Mouse (Mus musculus) lung, embryonic 15.5 days (tissue): ENCODE data around the gene Nsrp1. TPM values are rescaled to one million over a fixed set of nuclear protein-coding genes. Genes with fewer than 3 reads are reported as not detected.
A peak's percentile ranks its signal among the peaks of the same experiment; 100 is the strongest.
"Not testable (repeated sequence)": the region's sequence is repeated elsewhere in the genome, so short reads cannot be mapped to it uniquely, and the experiment has no call there.

ENCODE experiments used
- ATAC-seq: fragments of 200-750 bp; cut with Nextera tagmentation; 2 replicates; pipeline ENCODE4 v1.8.0; 2017; ENCODE audit warnings: moderate number of reproducible peaks, borderline replicate concordance; ENCODE audit not compliant: low FRiP score, low TSS enrichment; ENCODE audit errors: extremely low read depth
- H3K27ac ChIP-seq: fragments of 300-500 bp; sonication (generic); 2 replicates; pipeline ENCODE4 v1.5.1; 2015; ENCODE audit warnings: moderate library complexity, mild to moderate bottlenecking, inconsistent platforms
- H3K27me3 ChIP-seq: fragments of 300-500 bp; sonication (generic); 2 replicates; pipeline ENCODE4 v1.6.1; 2015; ENCODE audit warnings: inconsistent platforms
- H3K36me3 ChIP-seq: fragments of 300-500 bp; sonication (generic); 2 replicates; pipeline ENCODE4 v1.6.1; 2015; ENCODE audit warnings: inconsistent platforms
- H3K4me1 ChIP-seq: fragments of 300-500 bp; sonication (generic); 2 replicates; pipeline ENCODE4 v1.6.1; 2015; ENCODE audit warnings: inconsistent platforms
- H3K4me2 ChIP-seq: fragments of 300-500 bp; sonication (generic); 2 replicates; pipeline ENCODE4 v1.6.1; 2015; ENCODE audit warnings: inconsistent platforms, mild to moderate bottlenecking, moderate library complexity
- H3K4me3 ChIP-seq: fragments of 300-500 bp; sonication (generic); 2 replicates; pipeline ENCODE4 v1.5.1; 2015; ENCODE audit warnings: mild to moderate bottlenecking, inconsistent platforms
- H3K9ac ChIP-seq: fragments of 300-500 bp; sonication (generic); 2 replicates; pipeline ENCODE4 v1.6.1; 2015; ENCODE audit warnings: inconsistent platforms
- H3K9me3 ChIP-seq: fragments of 300-500 bp; sonication (generic); 2 replicates; pipeline ENCODE4 v1.6.1; 2016; ENCODE audit warnings: inconsistent platforms
- WGBS: fragments of 180-500 bp; shearing (Covaris S2); methylation state at CpG from one replicate; pipeline ENCODE4 v1.1.7; 2015; 5-methylcytosine and 5-hydroxymethylcytosine counted together
- polyA plus RNA-seq: library from polyadenylated mRNA; unstranded; fragments of >200 nt; fragmentation: Nextera tagmentation; extraction: Ambion mirVana; gene quantifications from 2 replicates; pipeline ENCODE4 v1.2.1, GENCODE M21; 2015

Nsrp1 gene
- 52.8 and 53.6 TPM in 2 replicates for polyA plus RNA-seq

GRCm38 (mm10) chr11:77078273-77079134 is at the start of gene Nsrp1:
Gene Nsrp1 (minus strand): TSS chr11:77078435.
- Histone ChIP-seq H3K36me3 (peaks cover 24% of the 10 kb centered on the region), H3K4me3 (peak within 1 kb of the TSS; percentile 77)

DNA sequence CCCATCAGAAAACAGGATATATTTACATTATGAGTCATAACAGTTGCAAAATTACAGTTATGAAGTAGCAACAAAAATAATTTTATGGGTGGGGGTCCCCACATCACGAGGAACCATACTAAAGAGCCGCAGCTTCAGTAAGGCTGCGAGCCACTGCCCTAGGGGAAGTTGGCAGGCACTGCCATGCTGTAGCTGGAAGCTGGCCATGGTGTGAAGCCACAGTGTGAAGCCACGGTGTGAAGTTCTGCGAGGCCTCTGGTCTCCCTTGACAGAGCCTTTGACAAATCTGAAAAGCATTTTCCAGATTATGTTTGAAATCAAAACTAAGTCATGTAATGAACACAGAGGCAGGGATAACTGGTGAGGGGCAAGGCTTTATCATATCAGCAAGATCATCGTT is 32.9 kb upstream of the Nsrp1 start:
- no peak for ATAC-seq
- Histone ChIP-seq H3K4me3 (no peak overlapping the region), H3K27ac (no peak overlapping the region), H3K36me3 (no peaks in the 10 kb centered on the region), H3K9me3 (no peaks in the 10 kb centered on the region), H3K27me3 (no peaks in the 10 kb centered on the region), H3K4me2 (no peak overlapping the region), H3K4me1 (no peaks in the 10 kb centered on the region), H3K9ac (no peak overlapping the region)
- 62% methylated on average over 6 of the region's 6 CpGs for WGBS

More at GRCm38 (mm10) chr11:77078273-77079134, at the start of gene Nsrp1:
- Histone ChIP-seq H3K9me3 (no peaks in the 10 kb centered on the region), H3K9ac (peak within 1 kb of the TSS; percentile 63), H3K4me1 (peaks cover 6% of the 10 kb centered on the region; the same call in 1 of the 2 replicates), H3K4me2 (peak within 1 kb of the TSS; percentile 88), H3K27ac (peak within 1 kb of the TSS; percentile 74), H3K27me3 (peaks cover 9% of the 10 kb centered on the region; the same call in 1 of the 2 replicates)
- ATAC-seq = peak; percentile 99
- WGBS = 4% methylated on average over 48 of the region's 48 CpGs

DNA sequence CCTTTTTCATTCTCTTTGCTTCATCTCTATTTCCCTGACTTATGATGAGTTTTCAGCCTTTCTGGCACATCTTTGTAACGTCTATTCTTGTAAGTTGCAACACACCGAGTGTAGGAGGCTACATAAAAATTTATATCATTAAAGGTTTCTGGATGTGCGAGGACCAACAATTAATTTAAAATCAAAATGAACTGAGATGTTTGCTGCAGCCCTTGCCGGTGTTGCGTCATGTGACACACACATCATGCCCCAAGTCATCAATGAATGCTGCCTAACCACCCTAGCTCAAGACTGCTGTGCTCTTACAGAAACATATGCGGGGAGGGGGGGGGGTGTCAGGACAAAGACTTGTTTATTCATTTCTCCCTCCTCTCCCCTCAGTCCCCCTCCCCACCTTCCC is 30.2 kb upstream of the Nsrp1 start:
- no peak overlapping the region for H3K4me2 ChIP-seq
- no peak overlapping the region for H3K27ac ChIP-seq
- no peaks in the 10 kb centered on the region for H3K27me3 ChIP-seq
- H3K9me3 ChIP-seq = no peaks in the 10 kb centered on the region
- H3K36me3 ChIP-seq = no peaks in the 10 kb centered on the region
- no peak overlapping the region for H3K4me3 ChIP-seq
- no peak for ATAC-seq
- 81% methylated on average over 6 of the region's 6 CpGs for WGBS
- no peaks in the 10 kb centered on the region for H3K4me1 ChIP-seq
- H3K9ac ChIP-seq = no peak overlapping the region

- H3K9ac ChIP-seq, H3K27ac ChIP-seq, H3K4me1 ChIP-seq, ATAC-seq, H3K9me3 ChIP-seq, H3K36me3 ChIP-seq, H3K4me2 ChIP-seq, H3K4me3 ChIP-seq, H3K27me3 ChIP-seq: not testable (repeated sequence)
- 72% methylated on average over 12 of the region's 12 CpGs for WGBS
Observed at GRCm38 (mm10) chr11:77107872-77108271, 29.6 kb upstream of the Nsrp1 start.

- no peaks in the 10 kb centered on the region for H3K9me3 ChIP-seq
- H3K27me3 ChIP-seq = no peaks in the 10 kb centered on the region
- H3K27ac ChIP-seq = no peak overlapping the region
- H3K4me3 ChIP-seq = no peak overlapping the region
- WGBS = 91% methylated on average over 6 of the region's 6 CpGs
- H3K4me1 ChIP-seq = no peaks in the 10 kb centered on the region
- no peak overlapping the region for H3K9ac ChIP-seq
- no peaks in the 10 kb centered on the region for H3K36me3 ChIP-seq
- ATAC-seq = no peak
- H3K4me2 ChIP-seq = no peak overlapping the region
Observed at GRCm38 (mm10) chr11:77106961-77107360, 28.7 kb upstream of the Nsrp1 start.

DNA sequence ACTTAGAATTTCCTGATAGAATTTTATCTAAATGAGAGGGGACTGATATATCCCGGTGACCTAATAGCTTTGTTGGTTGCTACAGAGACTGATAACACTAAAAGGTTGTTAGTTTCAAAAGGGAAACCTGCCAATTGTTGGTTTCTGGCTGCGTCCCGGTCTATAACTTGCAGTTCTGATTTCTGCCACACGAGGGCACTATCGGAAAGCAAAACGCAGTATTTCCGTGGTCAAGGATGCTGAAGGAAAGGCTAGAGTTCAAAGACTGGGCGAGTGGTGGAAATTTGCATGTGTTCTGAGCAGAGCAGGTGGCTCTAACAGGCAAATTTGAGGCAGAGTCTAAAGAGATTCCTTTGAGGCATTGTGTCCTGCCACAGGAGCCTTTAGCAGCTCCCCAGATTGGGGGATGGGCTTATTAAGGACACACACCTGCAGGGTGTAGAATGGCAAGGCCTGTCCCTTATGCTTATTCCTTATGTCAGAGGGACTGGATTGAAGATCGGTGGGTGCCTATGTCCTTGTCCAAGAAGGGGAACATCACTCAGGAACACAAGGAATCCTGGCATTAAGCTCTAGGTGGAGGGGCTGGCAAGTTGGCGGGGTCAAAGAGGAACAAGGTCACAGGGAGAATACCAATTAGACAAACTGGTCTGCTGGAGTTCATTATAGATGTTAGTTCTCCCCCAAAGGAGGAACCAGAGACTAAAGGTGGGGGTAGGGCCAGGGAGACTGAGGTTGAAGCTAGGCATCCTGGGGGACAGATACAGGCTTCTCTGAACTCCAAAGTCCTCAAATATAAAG is 22.1 kb upstream of the Nsrp1 start:
- no peaks in the 10 kb centered on the region for H3K36me3 ChIP-seq
- WGBS = 14% methylated on average over 10 of the region's 10 CpGs
- H3K9ac ChIP-seq = no peak overlapping the region
- H3K4me2 ChIP-seq = no peak overlapping the region
- peaks cover 10% of the 10 kb centered on the region for H3K4me1 ChIP-seq
- no peak for ATAC-seq
- H3K4me3 ChIP-seq = no peak overlapping the region
- H3K27me3 ChIP-seq = no peaks in the 10 kb centered on the region; the same call in 1 of the 2 replicates
- no peaks in the 10 kb centered on the region for H3K9me3 ChIP-seq
- H3K27ac ChIP-seq = no peak overlapping the region

- H3K4me3 ChIP-seq = no peak overlapping the region
- no peak for ATAC-seq
- no peak overlapping the region for H3K9ac ChIP-seq
- no peak overlapping the region for H3K4me2 ChIP-seq
- 44% methylated on average over 19 of the region's 19 CpGs for WGBS
- no peaks in the 10 kb centered on the region; the same call in 1 of the 2 replicates for H3K27me3 ChIP-seq
- H3K9me3 ChIP-seq = no peaks in the 10 kb centered on the region
- H3K36me3 ChIP-seq = no peaks in the 10 kb centered on the region
- no peak overlapping the region for H3K27ac ChIP-seq
- peaks cover 17% of the 10 kb centered on the region for H3K4me1 ChIP-seq
Observed at GRCm38 (mm10) chr11:77098332-77098972, 20.2 kb upstream of the Nsrp1 start.

DNA sequence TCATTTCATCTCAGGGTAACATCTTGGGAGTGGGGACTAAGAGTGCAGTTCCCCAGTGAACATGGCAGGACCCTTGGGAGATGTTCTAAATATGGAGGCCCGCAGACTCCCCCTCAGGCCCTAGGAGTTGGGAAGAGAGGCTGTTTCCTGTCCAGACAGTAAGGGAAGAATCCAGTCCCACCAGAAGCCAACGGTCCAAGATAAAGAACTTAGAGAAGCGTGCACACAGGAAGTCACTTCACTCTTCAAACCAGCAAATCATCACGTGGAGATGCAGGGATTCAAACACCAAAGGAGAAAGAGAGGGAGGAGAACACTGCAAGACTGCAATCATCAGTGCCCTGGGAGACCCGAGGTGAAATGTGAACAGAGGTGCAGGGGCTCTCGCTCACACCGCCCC is 18.8 kb upstream of the Nsrp1 start:
- Histone ChIP-seq H3K4me3 (no peak overlapping the region), H3K9ac (no peak overlapping the region), H3K36me3 (no peaks in the 10 kb centered on the region), H3K4me2 (no peak overlapping the region), H3K27me3 (no peaks in the 10 kb centered on the region; the same call in 1 of the 2 replicates), H3K27ac (no peak overlapping the region), H3K4me1 (peaks cover 17% of the 10 kb centered on the region), H3K9me3 (no peaks in the 10 kb centered on the region)
- ATAC-seq = no peak
- 48% methylated on average over 7 of the region's 7 CpGs for WGBS

DNA sequence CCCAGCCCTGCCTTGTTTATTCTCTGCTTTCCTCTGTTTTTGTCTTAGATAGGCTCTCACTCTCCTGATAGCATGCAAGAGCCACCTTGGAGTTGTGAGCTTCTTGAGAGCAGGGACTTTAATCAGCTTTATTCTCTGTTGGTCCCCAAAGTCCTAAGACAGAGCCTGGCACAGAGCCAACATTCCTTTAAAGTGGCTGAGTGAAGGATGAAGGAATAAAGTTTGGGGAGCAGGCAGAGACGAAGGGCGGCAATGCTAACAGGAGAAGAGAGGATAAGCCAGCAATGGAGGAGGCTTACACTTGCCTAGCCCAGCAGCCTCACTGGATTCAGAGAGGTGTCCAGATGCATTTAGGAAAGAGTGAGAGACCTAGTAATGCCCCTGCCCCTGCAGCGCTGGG is 18.3 kb upstream of the Nsrp1 start:
- no peak overlapping the region for H3K9ac ChIP-seq
- no peak overlapping the region for H3K27ac ChIP-seq
- no peak overlapping the region for H3K4me3 ChIP-seq
- no peaks in the 10 kb centered on the region for H3K36me3 ChIP-seq
- H3K27me3 ChIP-seq = no peaks in the 10 kb centered on the region; the same call in 1 of the 2 replicates
- no peak for ATAC-seq
- 36% methylated on average over 3 of the region's 3 CpGs for WGBS
- H3K4me1 ChIP-seq = peaks cover 17% of the 10 kb centered on the region
- H3K9me3 ChIP-seq = no peaks in the 10 kb centered on the region
- no peak overlapping the region for H3K4me2 ChIP-seq

GRCm38 (mm10) chr11:77095206-77095605 is 17.0 kb upstream of the Nsrp1 start:
- no peaks in the 10 kb centered on the region for H3K36me3 ChIP-seq
- no peak overlapping the region for H3K4me3 ChIP-seq
- H3K4me2 ChIP-seq = no peak overlapping the region
- H3K27me3 ChIP-seq = no peaks in the 10 kb centered on the region; the same call in 1 of the 2 replicates
- no peak overlapping the region for H3K9ac ChIP-seq
- 48% methylated on average over 10 of the region's 10 CpGs for WGBS
- no peak for ATAC-seq
- peaks cover 17% of the 10 kb centered on the region for H3K4me1 ChIP-seq
- no peaks in the 10 kb centered on the region for H3K9me3 ChIP-seq
- H3K27ac ChIP-seq = no peak overlapping the region

GRCm38 (mm10) chr11:77094136-77094535 is 15.9 kb upstream of the Nsrp1 start:
- 47% methylated on average over 8 of the region's 8 CpGs for WGBS
- Histone ChIP-seq H3K27ac (no peak overlapping the region), H3K27me3 (no peaks in the 10 kb centered on the region; the same call in 1 of the 2 replicates), H3K4me2 (no peak overlapping the region), H3K9ac (no peak overlapping the region), H3K4me1 (peaks cover 17% of the 10 kb centered on the region), H3K36me3 (no peaks in the 10 kb centered on the region), H3K4me3 (no peak overlapping the region), H3K9me3 (no peaks in the 10 kb centered on the region)
- ATAC-seq = no peak
